Mouse (Mus musculus): ENCODE data around the gene Ndufb6. TPM values are rescaled to one million over a fixed set of nuclear protein-coding genes. Genes with fewer than 3 reads are reported as not detected.
"Not testable (repeated sequence)": the region's sequence is repeated elsewhere in the genome, so short reads cannot be mapped to it uniquely, and the experiment has no call there.

Gene Ndufb6
- total RNA-seq (2022), result 100 to 1,000 TPM; 266 to 287 (median 272) TPM

DNA sequence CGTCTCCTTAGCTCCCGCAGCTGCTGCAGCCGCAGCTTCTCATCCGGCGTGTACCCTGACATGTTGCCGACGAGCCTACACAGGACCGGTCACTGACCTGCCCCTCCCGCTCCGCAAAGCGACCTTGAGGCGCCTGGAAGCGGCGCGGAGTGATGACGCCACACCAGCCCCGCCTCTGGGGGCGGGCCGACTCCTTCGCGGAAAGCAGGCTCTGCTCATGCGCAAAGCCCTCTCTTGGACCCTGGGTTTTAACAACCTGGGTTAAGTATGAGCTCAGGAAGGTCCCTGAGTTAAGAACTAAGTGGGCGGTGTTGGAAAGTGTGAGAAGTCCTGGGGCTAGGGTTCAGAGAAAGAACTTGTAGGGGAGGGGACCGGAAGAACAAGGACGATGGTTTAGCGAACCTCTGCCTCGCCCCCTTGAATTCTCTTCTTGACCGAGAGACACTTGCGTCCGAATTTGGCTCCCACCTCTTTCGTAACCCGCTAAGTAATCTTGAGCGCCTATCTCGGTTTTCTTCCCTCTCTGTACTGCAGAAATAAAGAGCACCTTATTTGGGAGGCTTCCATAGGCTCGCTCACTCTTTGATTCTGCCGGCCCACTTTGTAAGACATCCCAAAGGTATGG, at the start of gene Ndufb6:
Gene Ndufb6 (minus strand): TSS at position 146 of the 625 bp plus-strand sequence.
- peak; percentile 84 to 86 for DNase-seq (ENCODE audit: low spot score in 2 of 2)

DNA sequence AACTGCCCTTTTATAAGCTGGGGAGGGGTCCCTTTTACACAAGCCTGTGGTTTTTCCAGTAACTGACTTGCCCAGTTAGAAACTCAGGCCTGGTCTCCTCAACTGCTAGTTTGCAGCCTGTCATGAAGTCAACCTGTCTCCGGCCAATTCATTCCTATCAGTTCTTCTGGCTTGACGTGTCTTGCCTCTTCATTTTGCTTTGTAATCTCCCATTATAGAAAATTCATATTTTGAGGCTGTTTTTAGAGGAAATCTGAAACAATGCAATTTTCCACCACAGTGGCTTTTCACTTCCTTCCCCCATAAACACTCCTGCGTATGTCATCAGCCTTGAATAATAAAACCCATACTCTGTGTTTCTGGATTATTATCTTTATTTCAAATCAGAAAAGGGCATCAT, 47.9 kb upstream of the Ndufb6 start:
- DNase-seq (ENCODE audit: low spot score in 2 of 2), result no peak

DNA sequence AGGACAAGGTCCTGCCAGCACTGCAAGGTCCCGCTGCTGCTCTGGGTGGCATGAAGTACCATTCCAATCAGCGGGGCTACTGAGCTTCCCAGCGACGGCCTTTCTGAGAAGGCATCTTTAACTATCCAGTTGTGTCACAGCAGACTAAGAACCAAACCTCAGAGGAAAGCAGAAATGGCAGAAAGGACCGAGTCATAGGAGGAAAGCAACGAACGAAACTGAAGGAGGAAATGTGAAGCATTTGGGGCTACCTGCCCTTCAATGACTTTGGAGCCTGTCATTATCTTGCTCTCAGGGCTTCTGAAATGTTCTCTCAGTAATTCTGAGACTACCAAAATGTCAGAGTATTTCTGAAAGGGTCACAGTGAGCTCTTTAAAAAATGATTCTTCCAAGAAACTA, 45.4 kb upstream of the Ndufb6 start:
- no peak for DNase-seq (ENCODE audit: low spot score in 2 of 2)

- no peak for DNase-seq (ENCODE audit: low spot score in 2 of 2)
Measured at GRCm38 (mm10) chr4:40317404-40317803, 38.2 kb upstream of the Ndufb6 start.

DNA sequence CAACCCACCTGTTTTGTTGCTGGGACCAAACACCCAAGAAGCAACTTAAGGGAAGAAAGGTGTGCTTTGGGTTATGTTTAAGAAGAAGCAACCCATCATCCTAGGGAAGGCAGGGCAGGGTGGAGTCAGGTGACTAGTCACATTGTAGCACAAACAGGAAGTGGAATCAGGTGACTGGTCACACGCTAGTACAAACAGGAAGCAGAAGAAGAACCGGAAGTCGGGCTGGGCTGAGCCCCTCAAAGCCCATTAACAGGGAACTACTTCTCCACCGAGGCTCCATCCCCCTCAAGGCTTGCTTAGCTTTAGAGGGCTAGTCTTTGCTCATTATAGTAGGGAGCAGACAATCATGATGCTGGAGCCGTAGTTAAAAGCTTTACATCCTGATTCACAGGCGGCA, 33.8 kb upstream of the Ndufb6 start:
- no peak for DNase-seq (ENCODE audit: low spot score in 2 of 2)

DNA sequence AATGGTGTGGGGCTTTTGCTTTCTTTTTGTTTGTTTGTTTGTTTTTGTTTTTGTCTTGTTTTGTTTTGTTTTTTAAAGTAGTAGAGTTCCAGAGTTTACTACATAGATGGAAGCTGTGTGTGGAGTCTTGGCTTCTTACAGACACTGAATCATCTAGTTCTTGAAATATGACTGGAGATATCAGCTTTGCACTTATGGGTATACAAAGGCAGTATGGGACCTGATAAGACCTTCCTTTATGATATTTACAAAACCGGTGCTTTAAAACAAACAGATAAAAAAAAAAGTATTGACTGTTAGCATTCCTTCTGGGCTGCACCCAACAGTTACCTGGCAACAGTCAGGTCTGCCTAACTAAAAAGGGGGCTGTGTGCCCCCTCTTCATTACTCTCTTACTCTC, 33.0 kb upstream of the Ndufb6 start:
- no peak for DNase-seq (ENCODE audit: low spot score in 2 of 2)

- DNase-seq (ENCODE audit: low spot score in 2 of 2), result no peak
Measured at GRCm38 (mm10) chr4:40310796-40311383, 31.7 kb upstream of the Ndufb6 start.

GRCm38 (mm10) chr4:40309682-40310081, 30.5 kb upstream of the Ndufb6 start:
- no peak for DNase-seq (ENCODE audit: low spot score in 2 of 2)

DNA sequence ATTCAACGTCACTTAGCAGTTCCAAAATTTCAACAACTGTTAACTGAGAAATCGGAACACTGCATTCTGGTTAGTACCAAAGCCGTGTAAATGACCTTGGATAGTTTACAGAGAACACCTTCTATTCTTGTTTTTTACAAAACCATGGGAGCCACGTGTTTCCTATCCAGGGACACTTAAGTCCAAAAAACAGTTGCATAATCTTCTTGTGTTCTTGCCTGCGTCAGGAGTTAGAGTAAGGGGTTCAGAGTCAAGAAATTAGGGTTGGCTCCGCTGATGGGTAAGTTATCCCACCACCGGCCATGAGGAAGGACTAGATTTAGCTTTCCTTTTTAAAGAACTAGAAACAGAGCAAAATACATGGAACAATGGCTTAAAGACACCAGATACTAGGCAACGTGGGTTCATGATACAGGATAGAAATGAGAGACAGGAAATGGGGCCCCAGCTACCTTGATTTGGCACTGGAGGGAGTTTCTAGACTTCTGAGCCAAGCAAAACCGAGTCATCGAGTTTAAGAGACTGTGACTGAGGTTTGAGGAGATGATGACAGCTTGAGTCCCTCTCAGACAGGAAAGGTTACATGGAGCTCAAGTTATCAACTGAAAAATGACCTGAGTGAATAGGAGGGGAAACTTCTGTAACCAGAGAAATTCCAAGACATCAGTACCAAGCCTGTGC, 23.4 kb upstream of the Ndufb6 start:
- DNase-seq (ENCODE audit: low spot score in 2 of 2), result no peak

DNA sequence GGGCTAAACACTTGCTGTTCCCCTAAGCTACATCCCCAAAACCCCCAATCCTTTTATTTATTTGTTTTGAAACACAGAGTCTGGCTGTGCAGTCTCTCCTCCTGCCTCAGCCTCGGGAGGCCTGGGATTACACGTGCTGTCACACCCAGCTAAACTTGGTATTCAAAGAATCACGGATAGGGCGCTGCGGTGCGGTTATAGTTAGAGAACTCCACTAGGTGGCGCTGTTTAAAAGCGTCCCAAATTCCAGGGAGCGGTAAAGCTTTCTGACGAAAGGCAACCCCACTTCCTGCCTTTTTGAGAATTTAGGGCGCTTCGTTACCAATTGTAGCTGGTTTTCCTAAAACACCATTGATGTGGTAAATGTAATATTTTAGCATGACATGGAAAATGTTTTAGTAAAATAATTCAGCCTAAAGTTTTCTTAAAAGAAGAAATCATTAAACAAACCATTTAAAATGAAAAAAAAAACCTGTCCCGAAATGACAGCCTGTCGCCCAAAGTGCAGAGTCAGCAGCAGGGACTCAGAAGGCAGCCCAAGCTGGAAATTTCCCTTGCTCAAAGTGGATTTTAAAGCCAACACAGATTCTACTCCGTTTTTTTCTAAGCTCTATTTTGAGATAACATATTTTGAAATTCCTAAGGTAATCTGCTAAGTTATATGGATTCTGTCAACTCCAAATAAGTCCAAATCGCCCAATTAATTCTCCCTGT, 22.0 kb upstream of the Ndufb6 start:
- peak in 1 of 2 experiments; percentile 28 for DNase-seq (ENCODE audit: low spot score in 2 of 2)

DNA sequence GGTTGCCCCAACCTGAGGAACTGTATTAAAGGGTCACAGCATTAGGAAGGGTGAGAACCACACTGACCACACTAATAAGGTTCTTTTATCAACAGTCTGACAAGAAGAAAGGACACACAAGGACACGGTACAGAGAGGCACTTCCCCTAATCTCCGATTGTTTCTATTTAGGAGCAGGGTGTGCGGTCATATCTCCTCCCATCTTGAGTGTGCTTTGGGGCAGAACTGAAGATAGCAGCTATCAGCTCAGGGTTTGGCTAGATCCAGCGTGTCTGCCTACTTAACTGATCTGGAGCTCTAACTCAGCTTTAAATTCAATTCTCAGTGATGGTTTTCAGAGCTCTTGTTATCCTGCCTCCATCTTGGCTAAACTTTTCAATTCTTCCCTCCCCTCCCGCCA, 19.9 kb upstream of the Ndufb6 start:
- no peak for DNase-seq (ENCODE audit: low spot score in 2 of 2)

DNA sequence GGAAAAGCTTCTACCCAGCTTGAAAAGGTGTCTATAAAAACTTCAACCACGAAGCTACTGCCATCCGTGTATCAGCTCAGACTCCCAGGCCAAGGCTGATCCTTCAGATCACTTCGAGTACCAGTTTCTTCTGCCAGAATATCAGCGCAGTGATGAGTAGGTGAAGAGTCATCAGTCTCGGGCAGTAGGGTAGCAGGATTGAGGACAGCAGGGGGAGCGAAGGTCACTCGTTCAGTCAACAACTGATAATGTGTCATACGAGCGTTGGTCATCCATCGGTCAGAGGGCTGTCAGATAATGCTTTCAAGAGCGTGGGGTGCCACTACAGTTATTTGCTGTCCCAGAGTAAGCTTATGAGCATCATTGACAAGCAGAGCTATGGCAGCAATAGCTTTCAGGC, 12.3 kb upstream of the Ndufb6 start:
- not testable (repeated sequence) for DNase-seq (ENCODE audit: low spot score in 2 of 2)

GRCm38 (mm10) chr4:40289046-40289445, 9.8 kb upstream of the Ndufb6 start:
- no peak for DNase-seq (ENCODE audit: low spot score in 2 of 2)

- DNase-seq (ENCODE audit: low spot score in 2 of 2), result no peak
Measured at GRCm38 (mm10) chr4:40287415-40287814, 8.2 kb upstream of the Ndufb6 start.

DNA sequence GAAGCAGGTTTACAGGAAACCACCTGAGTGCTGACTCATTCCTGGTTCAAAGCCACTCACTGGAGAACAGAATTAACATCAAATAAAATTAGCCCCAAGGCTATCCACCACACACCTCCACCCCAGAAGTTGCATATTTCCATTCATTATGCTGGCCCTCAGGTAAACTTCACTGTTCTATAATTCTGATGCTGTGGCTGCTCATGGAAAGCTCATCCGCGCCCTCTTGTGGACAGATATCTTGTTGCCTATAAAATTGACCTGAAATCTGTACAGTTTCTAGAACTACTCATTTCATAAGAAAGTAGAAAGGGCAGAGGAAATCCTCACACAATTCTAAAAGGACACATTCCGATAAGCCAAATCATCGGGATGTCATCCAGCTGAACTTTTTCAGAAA, 6.4 kb upstream of the Ndufb6 start:
- peak in 1 of 2 experiments; percentile 18 for DNase-seq (ENCODE audit: low spot score in 2 of 2)

DNA sequence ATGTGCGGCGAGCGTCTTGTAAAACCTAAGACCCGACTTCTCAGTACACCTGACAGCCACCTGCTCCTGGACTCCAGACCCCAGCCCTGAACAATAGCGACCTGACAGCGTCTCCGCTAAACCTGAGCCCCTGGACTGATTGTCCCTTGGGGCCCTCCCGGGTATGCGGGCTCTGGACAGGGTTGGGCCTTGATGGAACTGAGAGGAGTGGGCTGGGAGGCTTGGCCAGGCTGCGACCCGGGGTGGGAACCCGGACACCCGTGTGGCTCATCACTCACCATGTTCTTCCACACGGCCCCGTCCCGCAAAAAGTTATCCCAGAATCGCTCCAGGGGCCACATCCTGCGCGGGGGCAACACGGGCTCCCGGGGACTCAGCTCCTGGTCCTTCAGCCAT, 343 bp downstream of the Ndufb6 start:
- DNase-seq (ENCODE audit: low spot score in 2 of 2), result no peak

- peak; percentile 92 for DNase-seq (ENCODE audit: low spot score in 2 of 2)
Measured at GRCm38 (mm10) chr4:40269430-40270032, 9.7 kb downstream of the Ndufb6 start, which contains the start of the genes Smim27 and Topors. Gene Smim27 (plus strand): TSS chr4:40269579. Gene Topors (minus strand): TSS chr4:40269850.

DNA sequence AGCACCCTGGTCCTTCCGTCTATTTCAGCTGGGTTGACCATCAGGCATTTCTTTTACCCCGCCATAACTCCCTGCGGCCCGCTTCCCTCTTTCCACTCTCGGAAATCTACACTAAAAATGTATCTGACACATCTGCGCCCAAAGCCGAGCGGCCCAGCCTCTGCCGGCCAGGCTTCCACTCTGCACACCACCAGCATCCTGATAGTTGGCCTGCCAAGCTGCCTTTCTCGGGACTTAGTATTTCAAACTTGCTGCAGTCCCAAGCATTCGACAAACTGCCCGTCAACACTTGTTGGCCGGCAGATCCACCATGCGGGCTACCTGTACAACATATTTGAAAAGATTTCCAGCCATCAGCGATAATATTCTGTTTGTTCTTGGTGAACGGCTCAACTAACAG, 10.4 kb downstream of the Ndufb6 start:
- DNase-seq (ENCODE audit: low spot score in 2 of 2), result no peak

DNA sequence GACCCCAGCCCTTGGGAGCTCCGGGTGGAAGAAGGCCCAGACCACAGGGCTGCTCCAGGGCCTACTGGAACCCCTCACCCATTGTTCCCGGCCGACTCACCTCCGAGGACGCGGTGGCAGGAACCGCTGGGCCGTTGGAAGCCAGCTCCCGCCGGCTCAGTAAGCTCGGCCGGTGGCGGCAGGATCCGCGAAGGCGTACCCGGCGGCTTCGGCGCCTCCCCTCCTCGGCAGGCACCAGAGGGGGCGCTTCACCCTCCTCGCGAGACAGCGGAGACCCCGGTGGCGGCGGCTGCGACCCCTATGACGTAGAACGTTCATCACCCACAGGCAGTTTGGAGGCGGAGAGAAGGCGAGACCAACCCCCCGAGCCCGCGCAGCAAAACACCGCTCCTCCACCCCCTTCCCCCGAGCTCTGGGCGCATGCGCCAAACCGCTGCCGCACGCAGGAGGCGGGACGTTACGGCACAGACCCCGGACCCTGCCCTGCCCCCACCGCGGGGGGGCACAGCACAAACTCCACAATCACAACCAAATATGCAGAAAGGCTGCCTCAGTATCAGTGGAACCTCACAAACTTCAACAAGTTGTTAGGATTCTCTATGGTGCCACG, 10.9 kb downstream of the Ndufb6 start:
- DNase-seq (ENCODE audit: low spot score in 2 of 2), result peak; percentile 66 to 78

- no peak for DNase-seq (ENCODE audit: low spot score in 2 of 2)
Measured at GRCm38 (mm10) chr4:40267681-40268080, 11.5 kb downstream of the Ndufb6 start.

GRCm38 (mm10) chr4:40264321-40264720, 14.9 kb downstream of the Ndufb6 start:
- no peak for DNase-seq (ENCODE audit: low spot score in 2 of 2)
